Mouse (Mus musculus) ovary, postnatal 36 days (tissue): ENCODE data around the gene Hdac7.
A peak's percentile ranks its signal among the peaks of the same experiment; 100 is the strongest.

Experiments
- DNase-seq: peaks from one replicate; pipeline ENCODE4 v3.0.0; 2022; ENCODE audit warnings: low spot score, mixed read lengths

Gene Hdac7

GRCm38 (mm10) chr15:97766594-97767279 is 77.6 kb downstream of the Hdac7 start:
- DNase-seq, result no peak

GRCm38 (mm10) chr15:97766194-97766593 is 78.1 kb downstream of the Hdac7 start:
- DNase-seq, result no peak

- DNase-seq, result no peak
Observed at GRCm38 (mm10) chr15:97765090-97765794, 79.1 kb downstream of the Hdac7 start.

DNA sequence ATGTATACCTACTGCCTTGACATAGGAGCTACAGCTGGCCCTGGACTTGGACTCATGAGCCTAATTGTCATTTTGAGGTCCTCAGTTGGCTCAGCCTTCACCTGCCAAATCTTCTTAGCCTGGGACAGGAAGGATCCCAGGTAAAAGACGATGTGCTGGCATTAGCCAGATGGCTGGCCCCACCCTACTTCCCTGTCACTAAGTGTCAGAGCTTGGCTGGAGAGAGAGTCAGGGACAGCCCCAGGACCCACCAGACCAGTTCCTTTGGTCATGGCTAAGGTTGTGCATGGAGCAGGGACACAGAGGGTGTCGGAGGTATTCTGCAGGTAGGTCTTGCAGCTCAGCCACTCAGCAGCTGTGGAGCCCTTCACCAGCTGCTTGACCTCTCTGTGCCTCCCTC is 79.8 kb downstream of the Hdac7 start:
- no peak for DNase-seq

GRCm38 (mm10) chr15:97763256-97764049 is 80.8 kb downstream of the Hdac7 start:
- DNase-seq, result no peak

DNA sequence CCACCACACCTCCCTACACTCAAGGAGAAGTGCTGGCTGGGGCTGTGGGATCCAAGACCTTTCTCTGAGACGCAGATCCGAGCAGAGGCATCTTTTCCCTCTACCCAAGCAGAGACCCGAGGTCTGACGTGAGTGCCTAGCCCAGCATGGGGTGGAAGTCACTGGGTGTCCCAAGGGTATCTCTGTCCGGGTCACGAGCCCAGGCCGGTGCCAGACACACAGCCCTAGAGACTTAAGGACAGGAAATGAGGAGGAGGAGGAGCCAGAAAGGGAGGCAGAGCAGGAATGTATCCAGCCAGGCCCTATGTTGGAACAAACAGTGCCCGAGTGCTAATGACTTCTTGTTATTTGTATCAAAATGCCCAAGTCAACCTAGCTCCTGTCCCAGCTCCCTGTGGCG is 81.6 kb downstream of the Hdac7 start:
- no peak for DNase-seq

DNA sequence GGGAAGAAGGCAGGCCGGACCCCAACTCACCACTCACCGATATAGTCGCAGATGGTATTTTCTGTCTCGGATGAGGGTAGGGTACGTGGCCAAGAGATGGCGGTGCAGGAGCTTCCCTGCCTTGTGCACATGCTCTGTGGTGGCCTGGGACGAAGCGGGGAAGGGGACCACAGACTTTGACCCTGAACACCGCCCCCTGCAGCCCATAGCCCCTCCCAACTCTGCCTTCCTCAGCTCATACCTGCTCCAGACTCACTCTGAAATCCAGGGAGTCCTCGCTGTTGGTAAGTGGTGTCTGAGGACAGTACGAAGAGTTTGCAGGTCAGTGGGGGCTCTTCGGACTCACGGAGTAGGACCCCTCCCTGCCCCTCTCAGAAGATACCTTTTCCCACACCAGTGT is 82.9 kb downstream of the Hdac7 start:
- DNase-seq, result no peak

DNA sequence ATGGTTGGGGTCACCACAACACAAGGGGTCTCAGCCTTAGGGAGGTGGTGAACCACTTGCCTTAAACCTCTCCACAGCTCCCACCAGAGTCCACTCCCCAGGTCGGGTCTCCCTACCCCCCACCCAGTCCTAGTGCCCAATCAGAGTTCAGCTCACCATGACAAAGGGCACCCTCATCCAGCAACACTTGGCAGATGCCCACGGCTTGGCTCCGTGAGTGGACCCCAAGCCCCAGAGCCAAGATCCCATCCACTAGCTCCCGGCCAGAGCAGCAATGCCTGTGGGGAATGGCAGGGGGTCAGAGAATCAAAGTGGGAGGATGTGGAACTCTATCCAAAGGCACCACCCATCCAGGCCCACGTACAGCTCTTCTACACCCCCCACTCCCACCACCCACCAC is 83.3 kb downstream of the Hdac7 start:
- no peak for DNase-seq

DNA sequence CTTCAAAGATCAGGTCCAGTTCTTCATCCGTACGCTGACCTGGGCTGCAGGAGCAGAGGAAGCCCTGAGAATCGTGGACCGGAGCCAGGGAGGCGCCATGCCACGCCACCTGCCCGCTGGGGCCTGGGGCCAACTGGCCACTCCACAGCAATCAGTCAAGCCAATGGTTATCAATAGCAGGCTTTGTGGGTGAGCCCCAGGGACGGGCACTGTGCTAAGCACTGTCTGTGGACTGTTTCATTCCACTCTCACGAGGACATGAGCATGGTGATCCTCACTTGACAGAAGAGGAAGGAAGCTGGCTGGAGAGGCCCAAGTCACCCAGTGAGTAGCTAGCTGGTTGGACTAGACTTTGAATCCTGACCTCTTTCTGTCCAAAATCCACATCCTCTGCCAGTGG is 84.3 kb downstream of the Hdac7 start:
- no peak for DNase-seq

- DNase-seq, result no peak
Observed at GRCm38 (mm10) chr15:97755361-97755760, 88.9 kb downstream of the Hdac7 start.

GRCm38 (mm10) chr15:97754476-97754875 is 89.8 kb downstream of the Hdac7 start:
- no peak for DNase-seq

DNA sequence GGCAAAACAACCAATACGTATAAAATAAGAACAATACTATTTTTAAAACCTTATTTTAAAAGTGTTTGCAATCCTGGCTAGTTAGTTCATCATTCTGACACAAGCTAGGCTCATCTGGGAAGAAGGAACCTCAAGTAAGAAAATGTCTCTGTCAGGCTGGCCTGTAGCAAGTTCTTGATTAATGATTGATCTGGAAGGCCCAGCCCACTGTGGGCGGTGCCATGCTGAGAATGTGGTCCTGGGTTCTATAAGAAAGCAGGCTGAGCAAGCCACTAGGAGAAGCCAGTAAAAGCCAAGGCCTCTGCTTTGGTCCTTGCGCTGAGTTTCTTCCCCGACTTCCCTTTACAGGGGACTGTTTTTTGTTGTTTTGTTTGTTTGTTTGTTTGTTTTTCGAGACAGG is 91.8 kb downstream of the Hdac7 start:
- DNase-seq, result no peak

- no peak for DNase-seq
Observed at GRCm38 (mm10) chr15:97751676-97752075, 92.6 kb downstream of the Hdac7 start.

DNA sequence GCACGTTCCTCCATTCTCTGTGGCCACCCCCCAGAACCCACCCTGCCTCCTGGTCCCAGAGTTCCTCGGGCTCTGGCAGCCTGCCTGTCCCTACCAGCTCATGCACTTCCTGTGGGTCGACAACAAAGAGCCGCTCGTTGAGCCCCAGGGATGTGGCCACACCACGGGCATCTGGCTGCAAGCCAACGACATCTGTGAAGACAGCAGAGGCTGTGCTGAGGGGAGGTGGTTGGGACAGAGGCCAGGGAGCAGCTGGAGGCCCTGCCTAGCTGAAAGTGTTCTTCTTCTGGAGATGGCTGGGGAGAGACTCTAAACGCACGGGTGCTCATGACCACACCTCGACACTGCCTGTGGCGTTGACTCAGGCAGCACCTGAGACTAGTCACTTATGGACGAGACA is 93.6 kb downstream of the Hdac7 start:
- peak; percentile 68 for DNase-seq

- DNase-seq, result no peak
Observed at GRCm38 (mm10) chr15:97749841-97750240, 94.5 kb downstream of the Hdac7 start.

DNA sequence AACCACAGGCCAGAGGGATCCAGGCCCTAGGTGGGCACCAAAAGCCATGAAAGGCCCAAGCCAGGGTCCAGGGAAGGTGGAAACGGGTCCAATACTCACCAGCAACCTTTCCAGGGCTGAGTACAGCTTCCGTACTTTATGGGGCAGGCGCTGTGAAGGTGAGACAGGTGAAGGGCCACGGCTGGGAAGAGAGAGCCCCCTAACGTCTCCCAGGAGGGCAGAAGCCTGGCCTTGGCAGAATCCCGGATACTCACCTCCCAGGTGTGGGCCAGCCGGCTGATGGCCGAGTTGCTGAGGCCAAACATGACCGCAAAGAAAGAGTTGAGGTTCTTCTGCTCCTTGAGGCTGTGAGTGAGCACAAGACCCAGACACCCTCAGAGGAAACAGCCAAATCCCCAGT is 94.9 kb downstream of the Hdac7 start:
- DNase-seq, result no peak

- no peak for DNase-seq
Observed at GRCm38 (mm10) chr15:97748964-97749363, 95.3 kb downstream of the Hdac7 start.

GRCm38 (mm10) chr15:97748309-97748708 is 96.0 kb downstream of the Hdac7 start:
- DNase-seq, result no peak

DNA sequence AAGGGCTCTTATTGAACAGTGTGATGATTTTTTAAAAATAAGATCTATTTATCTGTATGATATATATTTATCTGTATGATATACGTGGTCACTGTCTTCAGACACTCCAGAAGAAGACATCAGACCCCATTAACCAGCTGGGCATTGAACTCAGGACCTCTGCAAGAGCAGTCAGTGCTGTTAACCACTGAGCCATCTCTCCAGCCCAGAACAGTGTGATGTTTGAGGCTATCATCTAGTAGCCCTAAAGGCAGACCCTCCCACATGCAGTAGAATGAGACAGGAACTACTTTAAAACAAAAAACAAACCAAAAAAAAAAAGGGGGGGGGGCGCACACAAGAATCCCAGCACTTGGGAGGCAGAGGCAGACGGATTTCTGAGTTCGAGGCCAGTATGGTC is 96.8 kb downstream of the Hdac7 start:
- DNase-seq, result no peak

GRCm38 (mm10) chr15:97746748-97747147 is 97.6 kb downstream of the Hdac7 start:
- no peak for DNase-seq

- DNase-seq, result no peak
Observed at GRCm38 (mm10) chr15:97746278-97746677, 98.0 kb downstream of the Hdac7 start.

GRCm38 (mm10) chr15:97745331-97745730 is 99.0 kb downstream of the Hdac7 start:
- DNase-seq, result peak; percentile 67

- DNase-seq, result no peak
Observed at GRCm38 (mm10) chr15:97744930-97745329, 99.4 kb downstream of the Hdac7 start.
